Mouse (Mus musculus) ZHBTc4 (cell line): ENCODE measurements around the gene Pipox.
A peak's percentile ranks its signal among the peaks of the same experiment; 100 is the strongest.

Experiments used
- DNase-seq: peaks from one replicate; pipeline ENCODE4 v3.0.0-alpha.2; 2011; ENCODE audit warnings: low read depth, low spot score

The Pipox gene

GRCm38 (mm10) chr11:77893787-77894718, at the start of gene Pipox:
Gene Pipox, minus strand, starts transcription at chr11:77894096.
- DNase-seq = peak; percentile 99

- DNase-seq = no peak
Measured at GRCm38 (mm10) chr11:77942230-77942629, 48.3 kb upstream of the Pipox start.

GRCm38 (mm10) chr11:77937649-77938410, 43.9 kb upstream of the Pipox start:
- no peak for DNase-seq

GRCm38 (mm10) chr11:77936846-77937245, 43.0 kb upstream of the Pipox start:
- DNase-seq = no peak

- no peak for DNase-seq
Measured at GRCm38 (mm10) chr11:77934568-77935311, 40.8 kb upstream of the Pipox start.

- peak; percentile 51 for DNase-seq
Measured at GRCm38 (mm10) chr11:77934111-77934521, 40.2 kb upstream of the Pipox start.

GRCm38 (mm10) chr11:77932576-77932975, 38.7 kb upstream of the Pipox start:
- DNase-seq = no peak

- peak; percentile 47 for DNase-seq
Measured at GRCm38 (mm10) chr11:77931541-77932433, 37.9 kb upstream of the Pipox start.

GRCm38 (mm10) chr11:77930751-77931540, 37.0 kb upstream of the Pipox start, which contains the start of gene Sez6:
Gene Sez6, plus strand, starts transcription at chr11:77930800.
- DNase-seq = peak; percentile 87

- DNase-seq = no peak
Measured at GRCm38 (mm10) chr11:77927837-77928236, 33.9 kb upstream of the Pipox start.

- DNase-seq = no peak
Measured at GRCm38 (mm10) chr11:77926666-77927065, 32.8 kb upstream of the Pipox start.

- DNase-seq = no peak
Measured at GRCm38 (mm10) chr11:77925836-77926657, 32.2 kb upstream of the Pipox start.

GRCm38 (mm10) chr11:77923285-77923684, 29.4 kb upstream of the Pipox start:
- no peak for DNase-seq

- peak; percentile 80 for DNase-seq
Measured at GRCm38 (mm10) chr11:77917166-77917565, 23.3 kb upstream of the Pipox start.

- no peak for DNase-seq
Measured at GRCm38 (mm10) chr11:77916741-77917140, 22.8 kb upstream of the Pipox start.

GRCm38 (mm10) chr11:77914598-77915260, 20.8 kb upstream of the Pipox start:
- no peak for DNase-seq

GRCm38 (mm10) chr11:77913505-77913904, 19.6 kb upstream of the Pipox start:
- no peak for DNase-seq

- no peak for DNase-seq
Measured at GRCm38 (mm10) chr11:77909776-77910175, 15.9 kb upstream of the Pipox start.
